Mouse (Mus musculus) midbrain, postnatal 0 days (tissue): Measurements from ENCODE around the gene Ptms. TPM values are rescaled to one million over a fixed set of nuclear protein-coding genes. Genes with fewer than 3 reads are reported as not detected.

Source experiments
- ATAC-seq: fragments of 200-750 bp; cut with Nextera tagmentation; 2 replicates; pipeline ENCODE4 v1.8.0; 2017; ENCODE audit warnings: moderate number of reproducible peaks, mild to moderate bottlenecking, moderate TSS enrichment, moderate library complexity; ENCODE audit not compliant: low FRiP score
- DNase-seq: peaks from one replicate; pipeline ENCODE4 v3.0.0-alpha.2; 2015; ENCODE audit warnings: low spot score
- H3K27ac ChIP-seq: fragments of 300-500 bp; sonication (generic); 2 replicates; pipeline ENCODE4 v1.5.1; 2014; ENCODE audit warnings: low read depth, mild to moderate bottlenecking, low read length, mixed read lengths
- H3K27me3 ChIP-seq: fragments of 300-500 bp; sonication (generic); 2 replicates; pipeline ENCODE4 v1.6.1; 2014; ENCODE audit warnings: low read length, control low read depth, mixed read lengths; ENCODE audit not compliant: insufficient read depth
- H3K36me3 ChIP-seq: fragments of 300-500 bp; sonication (generic); 2 replicates; pipeline ENCODE4 v1.6.1; 2014; ENCODE audit warnings: low read length, control low read depth, mixed read lengths; ENCODE audit not compliant: insufficient read depth
- H3K4me1 ChIP-seq: fragments of 300-500 bp; sonication (generic); 2 replicates; pipeline ENCODE4 v1.6.1; 2014; ENCODE audit warnings: mild to moderate bottlenecking, control low read depth, antibody characterized with exemption, low read length, mixed read lengths; ENCODE audit not compliant: insufficient read depth
- H3K4me2 ChIP-seq: fragments of 300-500 bp; sonication (generic); 2 replicates; pipeline ENCODE4 v1.6.1; 2014; ENCODE audit warnings: low read depth, mild to moderate bottlenecking, low read length, mixed read lengths; ENCODE audit not compliant: poor library complexity, severe bottlenecking
- H3K4me3 ChIP-seq: fragments of 300-500 bp; sonication (generic); 2 replicates; pipeline ENCODE4 v1.5.1; 2014; ENCODE audit warnings: low read depth, mild to moderate bottlenecking, low read length, moderate library complexity
- H3K9ac ChIP-seq: fragments of 300-500 bp; sonication (generic); replicated peaks from 2 replicates; pipeline ENCODE4 v1.6.1; 2014; ENCODE audit warnings: mild to moderate bottlenecking, low read length, moderate library complexity, mixed read lengths; ENCODE audit not compliant: poor library complexity, severe bottlenecking
- H3K9me3 ChIP-seq: fragments of 300-500 bp; sonication (generic); 2 replicates; pipeline ENCODE4 v1.6.1; 2016; ENCODE audit warnings: low read length, control low read depth
- CTCF ChIP-seq: IDR thresholded peaks from 2 replicates; pipeline ENCODE4 v1.5.1; 2016; ENCODE audit warnings: antibody characterized with exemption, mild to moderate bottlenecking
- WGBS: fragments of 180-500 bp; shearing (Covaris S2); extraction: QIAGEN DNeasy Blood & Tissue Kit; methylation state at CpG from one replicate; pipeline ENCODE4 v1.1.7; 2014; 5-methylcytosine and 5-hydroxymethylcytosine counted together
- polyA plus RNA-seq: library from polyadenylated mRNA; unstranded; fragments of >200 nt; fragmentation: Nextera tagmentation; extraction: Ambion mirVana; gene quantifications from 2 replicates; pipeline ENCODE4 v1.2.1, GENCODE M21; 2015
- total RNA-seq: library from RNA; depleted of rRNA; stranded (reverse); fragments of >200 nt; gene quantifications from 2 replicates; pipeline ENCODE4 v1.2.3, GENCODE M21; 2014; rRNA removed

The Ptms gene
- total RNA-seq, result 814 and 944 TPM in 2 replicates
- 810 TPM in 2 replicates for polyA plus RNA-seq

DNA sequence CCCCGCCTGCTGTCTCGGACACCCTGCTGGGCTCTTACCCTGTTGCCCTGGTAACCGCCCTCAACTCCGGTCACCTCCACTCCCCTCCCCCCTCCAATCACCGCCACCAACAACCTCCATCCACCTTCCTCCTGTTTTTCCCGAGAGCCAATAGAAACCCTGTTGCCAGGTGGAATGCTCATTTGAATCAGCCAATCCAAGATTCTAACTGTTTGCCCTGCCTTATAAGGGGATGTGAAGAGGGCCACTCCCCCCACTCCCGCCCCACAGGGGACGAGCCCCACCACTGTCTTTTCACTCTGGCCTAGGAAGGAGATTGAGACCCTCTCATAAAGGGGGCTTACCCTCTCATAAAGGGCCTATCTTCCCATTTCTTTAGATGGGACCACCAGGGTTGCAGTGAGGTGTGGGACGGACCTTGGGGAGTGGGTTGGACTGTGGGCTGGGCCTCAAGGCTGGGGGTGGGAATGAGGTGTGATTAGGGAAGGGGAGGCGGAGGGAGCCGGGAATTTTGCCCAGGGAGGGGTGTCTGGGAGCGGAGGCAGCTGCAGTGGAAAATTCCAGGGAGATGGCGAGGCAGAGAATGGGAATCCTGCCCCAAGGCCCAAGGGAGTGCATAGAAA lies at the start of gene Ptms:
Ptms (minus strand) TSS at position 409 of the 623 bp plus-strand sequence.
- H3K4me3 ChIP-seq, result peak within 1 kb of the TSS; percentile 68
- H3K27ac ChIP-seq, result peak within 1 kb of the TSS; percentile 100
- peaks cover 10% of the 10 kb centered on the region for H3K4me1 ChIP-seq
- no peaks in the 10 kb centered on the region for H3K36me3 ChIP-seq
- ATAC-seq (peak; percentile 83), DNase-seq (peak; percentile 98)
- WGBS, result 1% methylated on average over 13 of the region's 13 CpGs
- H3K9me3 ChIP-seq, result no peaks in the 10 kb centered on the region
- H3K27me3 ChIP-seq, result no peaks in the 10 kb centered on the region
- peak; percentile 21; the same call in 1 of the 2 replicates for TF ChIP-seq CTCF
- H3K4me2 ChIP-seq, result peak within 1 kb of the TSS; percentile 99
- H3K9ac ChIP-seq, result peak within 1 kb of the TSS; percentile 97

DNA sequence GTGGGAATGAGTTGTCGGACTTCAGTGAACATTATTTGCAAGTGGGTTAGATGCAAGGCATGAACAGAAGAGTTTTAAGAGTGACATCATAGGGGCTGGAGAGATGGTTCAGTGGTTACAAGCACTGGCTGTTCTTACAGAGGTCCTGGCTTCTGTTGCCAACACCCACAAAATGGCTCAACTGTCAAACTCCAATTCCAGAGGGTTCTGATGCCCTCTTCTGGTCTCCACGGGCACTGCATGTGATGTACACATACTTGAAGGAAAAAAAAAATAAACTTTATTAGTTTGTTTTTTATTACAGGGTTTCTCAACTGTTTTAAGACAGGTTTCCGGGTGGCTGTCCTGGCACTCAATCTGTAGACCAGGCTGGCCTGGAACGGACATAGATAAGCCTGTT lies 47.9 kb upstream of the Ptms start:
- H3K4me1 ChIP-seq, result peaks cover 10% of the 10 kb centered on the region
- no peak overlapping the region for H3K27ac ChIP-seq
- DNase-seq (peak; percentile 26), ATAC-seq (no peak)
- no peak overlapping the region for H3K9ac ChIP-seq
- H3K4me3 ChIP-seq, result no peak overlapping the region
- H3K9me3 ChIP-seq, result no peaks in the 10 kb centered on the region
- H3K4me2 ChIP-seq, result no peak overlapping the region
- TF ChIP-seq CTCF, result peak; percentile 70
- no peaks in the 10 kb centered on the region; the same call in 1 of the 2 replicates for H3K36me3 ChIP-seq
- no peaks in the 10 kb centered on the region for H3K27me3 ChIP-seq
- 71% methylated on average over 4 of the region's 4 CpGs for WGBS

DNA sequence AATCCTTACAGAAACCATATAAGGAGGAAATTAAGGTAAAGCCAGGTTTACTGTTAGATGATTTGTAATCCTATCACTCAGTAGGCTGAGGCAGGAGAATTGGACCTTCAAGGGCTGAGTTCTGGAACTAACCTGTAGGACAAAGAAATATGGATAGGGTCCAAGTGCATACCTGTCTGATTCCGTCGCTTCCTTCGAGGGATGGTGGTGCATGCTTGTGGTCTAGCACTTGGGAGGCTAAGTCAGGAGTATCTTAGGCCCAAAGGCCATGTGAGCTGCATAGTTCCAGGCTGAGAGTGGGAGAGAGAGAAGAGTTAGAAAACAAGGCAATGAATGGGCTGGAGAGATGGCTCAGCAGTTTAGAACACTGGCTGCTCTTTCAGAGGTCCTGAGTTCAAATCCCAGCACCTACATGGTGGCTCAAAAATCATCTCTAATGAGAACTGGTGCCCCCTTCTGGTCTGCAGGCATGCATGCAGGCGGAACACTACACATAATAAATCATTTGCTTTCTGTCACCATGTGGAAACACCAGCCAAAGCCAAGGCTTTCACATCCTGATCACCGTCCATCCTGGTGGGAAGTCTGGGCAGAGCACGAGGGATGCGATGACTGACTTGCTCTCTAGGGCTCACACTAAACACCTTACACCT lies 46.7 kb upstream of the Ptms start:
- Histone ChIP-seq H3K27ac (no peak overlapping the region), H3K36me3 (peaks cover 6% of the 10 kb centered on the region; the same call in 1 of the 2 replicates), H3K9me3 (no peaks in the 10 kb centered on the region), H3K9ac (no peak overlapping the region), H3K27me3 (no peaks in the 10 kb centered on the region), H3K4me3 (peak overlapping the region; percentile 77; the same call in 1 of the 2 replicates), H3K4me2 (peak overlapping the region; percentile 90; the same call in 1 of the 2 replicates), H3K4me1 (peaks cover 10% of the 10 kb centered on the region)
- 98% methylated on average over 7 of the region's 7 CpGs for WGBS
- TF ChIP-seq CTCF, result peak; percentile 53
- DNase-seq, result no peak
- no peak for ATAC-seq

DNA sequence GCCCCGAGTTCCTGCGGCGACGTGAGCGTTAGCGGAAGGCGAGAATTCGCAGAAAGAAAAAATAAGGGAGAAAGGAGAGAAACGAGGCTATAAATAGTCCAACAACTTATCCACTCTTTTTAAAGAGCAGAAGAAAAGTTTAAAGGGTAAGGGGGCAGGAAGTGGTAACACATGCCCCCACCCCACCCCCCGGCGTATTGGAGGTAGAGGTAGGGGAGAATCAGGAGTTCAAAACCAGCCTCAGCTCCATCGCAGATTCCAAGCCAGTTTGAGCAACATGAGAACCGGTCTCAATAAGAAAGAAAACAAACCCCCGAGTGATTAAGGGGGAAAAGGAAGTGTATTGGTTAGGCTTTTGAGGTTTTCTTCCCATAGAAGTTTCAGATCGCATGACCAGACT lies 45.8 kb upstream of the Ptms start:
- Histone ChIP-seq H3K4me3 (peak overlapping the region; percentile 77), H3K27me3 (no peaks in the 10 kb centered on the region), H3K36me3 (peaks cover 14% of the 10 kb centered on the region), H3K9ac (peak overlapping the region; percentile 90), H3K27ac (peak overlapping the region; percentile 94), H3K9me3 (no peaks in the 10 kb centered on the region), H3K4me2 (peak overlapping the region; percentile 90), H3K4me1 (peaks cover 10% of the 10 kb centered on the region)
- ATAC-seq (no peak), DNase-seq (no peak)
- no peak for TF ChIP-seq CTCF
- 16% methylated on average over 15 of the region's 15 CpGs for WGBS

DNA sequence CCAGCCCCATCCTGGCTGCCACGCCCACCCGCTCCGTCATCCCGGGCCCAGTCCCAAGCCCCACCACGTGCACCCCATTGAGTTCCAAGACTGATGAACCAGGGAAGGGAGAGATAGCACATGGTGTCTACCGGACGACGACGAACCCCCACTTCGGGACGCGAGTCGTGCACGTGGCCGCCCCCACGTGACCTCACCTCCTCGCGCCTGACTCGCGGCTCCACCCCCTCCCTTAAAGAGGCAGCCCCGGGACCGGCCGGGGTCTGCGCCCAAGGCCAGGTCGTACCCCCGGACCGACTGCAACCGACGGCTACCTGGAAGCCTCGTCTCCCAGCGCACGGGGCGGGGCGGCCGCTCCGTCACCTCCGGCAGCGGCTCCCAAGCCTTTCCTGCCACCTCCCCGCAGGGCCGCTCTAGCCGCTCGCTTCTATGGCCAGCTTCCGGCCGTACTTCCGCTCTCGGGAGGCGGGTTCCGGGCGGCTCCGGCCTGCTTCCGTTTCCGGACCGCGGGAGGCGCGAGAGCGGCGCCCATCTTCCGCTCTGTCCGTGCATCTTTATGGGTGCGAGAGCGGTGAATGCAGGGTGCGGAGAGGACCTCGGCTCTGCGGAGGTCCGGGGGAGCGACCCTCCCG lies 45.3 kb upstream of the Ptms start, which contains the start of gene Cops7a:
Cops7a (minus strand) TSS at position 451 of the 632 bp plus-strand sequence.
- peaks cover 10% of the 10 kb centered on the region for H3K4me1 ChIP-seq
- WGBS, result under 1% methylated on average over 58 of the region's 68 CpGs
- no peaks in the 10 kb centered on the region for H3K9me3 ChIP-seq
- peak within 1 kb of the TSS; percentile 90 for H3K9ac ChIP-seq
- H3K4me3 ChIP-seq, result peak within 1 kb of the TSS; percentile 77
- peak within 1 kb of the TSS; percentile 94 for H3K27ac ChIP-seq
- peaks cover 19% of the 10 kb centered on the region for H3K36me3 ChIP-seq
- peak; percentile 96 for ATAC-seq
- peak; percentile 96 for DNase-seq
- peak within 1 kb of the TSS; percentile 90 for H3K4me2 ChIP-seq
- no peak; the same call in 1 of the 2 replicates for TF ChIP-seq CTCF
- H3K27me3 ChIP-seq, result no peaks in the 10 kb centered on the region
